ENCODE assay signal across 8 mouse cellular contexts in genomic region chr14:105733013-105733728, GRCm38 (mm10).
A peak's percentile ranks its signal among the peaks of the same experiment; 100 is the strongest.
DNase-seq lines count a peak whose midpoint lies in the region; ATAC-seq and TF ChIP-seq lines count a peak whose summit lies in the region.

No protein-coding gene starts in this region.

- H3K4me2 ChIP-seq in embryonic facial prominence, embryonic 14.5 days (ENCODE audit: low read depth, low read length): peak overlapping the region; percentile 70
- H3K4me2 ChIP-seq in neural tube, embryonic 15.5 days: peak overlapping the region; percentile 49

- peak overlapping the region; percentile 62 for H3K9ac ChIP-seq in embryonic facial prominence, embryonic 14.5 days (ENCODE audit: low read depth, low read length)
- H3K9ac ChIP-seq in neural tube, embryonic 15.5 days (replicated peaks): no peak overlapping the region

- peak overlapping the region; percentile 40 for H3K4me3 ChIP-seq in embryonic facial prominence, embryonic 14.5 days (ENCODE audit: low read depth, low read length)
- H3K4me3 ChIP-seq in lung, adult 2 months (replicated peaks; ENCODE audit: extremely low read depth, low read depth, low read length): peak overlapping the region; percentile 40
- H3K4me3 ChIP-seq in neural tube, embryonic 15.5 days (replicated peaks): peak overlapping the region; percentile 34

- DNase-seq in 3T3-L1 (ENCODE audit: low read depth, low spot score): peak; percentile 73
- peak; percentile 60 for DNase-seq in adrenal gland, postnatal 14 days
- peak; percentile 85 for DNase-seq in embryonic facial prominence, embryonic 14.5 days (ENCODE audit: low spot score)
- DNase-seq in heart, postnatal 10 days: peak; percentile 73 to 75
- DNase-seq in kidney, postnatal 25 days: peak; percentile 69 to 73
- DNase-seq in lung, adult 2 months: peak; percentile 39

- 0 out of 2 replicates have a peak, but pooled peaks have one; percentile 13 for ATAC-seq in embryonic facial prominence, embryonic 14.5 days (ENCODE audit: low read depth)
- peak; percentile 66 for ATAC-seq in neural tube, embryonic 15.5 days (ENCODE audit: low FRiP score)
- ATAC-seq in inflammation-experienced regulatory T-cells, adult 6 months: no peak

- no peaks in the 10 kb centered on the region for H3K27me3 ChIP-seq in embryonic facial prominence, embryonic 14.5 days (replicated peaks; ENCODE audit: control insufficient read depth, insufficient read depth, low read length)
- H3K27me3 ChIP-seq in neural tube, embryonic 15.5 days (replicated peaks): no peaks in the 10 kb centered on the region

- intact Hi-C loops in heart, postnatal 10 days (cut with DNase I): loop anchor here (2.0 to 10.0 kb wide), 4 partner anchors 69 to 558 kb away; partner anchors contain the start of gene Rbm26

- no peak for TF ChIP-seq CTCF in lung, adult 2 months (IDR thresholded peaks at IDR 0.05; ENCODE audit: insufficient read depth, low read length)

- peak overlapping the region; percentile 86 for H3K27ac ChIP-seq in embryonic facial prominence, embryonic 14.5 days (replicated peaks; ENCODE audit: low read depth, low read length)
- H3K27ac ChIP-seq in neural tube, embryonic 15.5 days (replicated peaks): peak overlapping the region; percentile 85

- H3K4me1 ChIP-seq in embryonic facial prominence, embryonic 14.5 days (ENCODE audit: control insufficient read depth, insufficient read depth, low read length): peaks cover 36% of the 10 kb centered on the region
- 0 out of 2 replicates have a peak, but pooled peaks cover 2% of the 10 kb centered on the region for H3K4me1 ChIP-seq in lung, adult 2 months (ENCODE audit: control insufficient read depth, insufficient read depth, low read length)
- peaks cover 30% of the 10 kb centered on the region for H3K4me1 ChIP-seq in neural tube, embryonic 15.5 days

- TF ChIP-seq POLR2A in lung, adult 2 months (IDR thresholded peaks at IDR 0.05; ENCODE audit: borderline replicate concordance, extremely low read depth, low read depth, low read length): peak; percentile 11; the same call in 1 of the 2 replicates

- H3K36me3 ChIP-seq in embryonic facial prominence, embryonic 14.5 days (ENCODE audit: control insufficient read depth, insufficient read depth, low read length): no peaks in the 10 kb centered on the region
- no peaks in the 10 kb centered on the region for H3K36me3 ChIP-seq in neural tube, embryonic 15.5 days

- no peaks in the 10 kb centered on the region for H3K9me3 ChIP-seq in embryonic facial prominence, embryonic 14.5 days (ENCODE audit: control insufficient read depth, low read length)
- H3K9me3 ChIP-seq in neural tube, embryonic 15.5 days (replicated peaks): no peaks in the 10 kb centered on the region

- WGBS in embryonic facial prominence, embryonic 14.5 days: 6% methylated on average over 12 of the region's 12 CpGs
- 10% methylated on average over 12 of the region's 12 CpGs for WGBS in lung, adult 2 months
- WGBS in neural tube, embryonic 15.5 days: 4% methylated on average over 12 of the region's 12 CpGs
